Mouse (Mus musculus): ENCODE data around the gene Ntrk2. TPM values are rescaled to one million over a fixed set of nuclear protein-coding genes. Genes with fewer than 3 reads are reported as not detected.
"Not testable (repeated sequence)": the region's sequence is repeated elsewhere in the genome, so short reads cannot be mapped to it uniquely, and the experiment has no call there.

Gene Ntrk2
- polyA plus RNA-seq, 1 experiment from 2014 or later: 6.9 TPM

DNA sequence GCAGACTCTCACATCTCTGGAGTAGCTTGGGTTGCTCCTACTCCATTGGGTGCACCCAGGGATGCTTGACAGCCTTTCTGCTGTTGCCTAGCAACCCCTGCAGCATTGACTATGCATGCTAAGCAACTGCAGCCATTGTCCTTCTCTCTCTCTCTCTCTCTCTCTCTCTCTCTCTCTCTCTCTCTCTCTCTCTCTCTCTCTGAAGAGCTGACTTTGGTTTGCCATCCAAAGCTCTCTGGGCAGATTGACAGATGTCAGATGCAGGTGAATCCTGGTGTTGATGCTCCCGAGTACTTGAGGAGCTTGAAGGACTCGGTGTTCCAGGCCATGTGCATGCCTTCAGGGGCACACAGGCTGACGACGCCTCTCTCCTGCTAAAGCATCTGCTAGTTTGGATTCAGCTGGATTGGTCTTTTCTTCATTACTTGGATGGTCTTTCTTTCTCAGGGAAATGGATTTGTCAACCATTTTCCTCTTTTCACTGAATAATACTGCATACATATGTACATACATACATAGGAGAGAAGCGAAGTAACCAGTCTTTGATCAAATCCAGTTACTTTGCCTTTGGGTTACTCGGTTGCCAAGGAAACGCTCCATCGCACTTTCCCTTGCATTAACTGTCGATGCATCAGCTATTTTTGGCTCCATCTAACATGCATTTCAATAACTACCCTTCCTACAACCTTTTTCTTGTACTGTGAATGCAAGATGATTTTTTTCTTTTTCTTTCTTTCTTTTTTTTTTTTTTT, 234.8 kb downstream of the Ntrk2 start:
- Histone ChIP-seq H3K4me1 (ENCODE audit: insufficient read depth, low read length) (no peaks in the 10 kb centered on the region), H3K9me3 (ENCODE audit: low read length) (no peaks in the 10 kb centered on the region), H3K4me3 (ENCODE audit: low read length) (no peak overlapping the region), H3K27ac (ENCODE audit: low read length) (no peak overlapping the region), H3K9ac (replicated peaks; ENCODE audit: low read length) (no peak overlapping the region), H3K36me3 (ENCODE audit: insufficient read depth, low read length) (no peaks in the 10 kb centered on the region), H3K27me3 (ENCODE audit: insufficient read depth, low read length) (no peaks in the 10 kb centered on the region), H3K4me2 (replicated peaks; ENCODE audit: low read depth, low read length) (no peak overlapping the region)
- WGBS: 60% methylated on average over 9 of the region's 9 CpGs
- no peak for ATAC-seq (ENCODE audit: low FRiP score, low TSS enrichment)

DNA sequence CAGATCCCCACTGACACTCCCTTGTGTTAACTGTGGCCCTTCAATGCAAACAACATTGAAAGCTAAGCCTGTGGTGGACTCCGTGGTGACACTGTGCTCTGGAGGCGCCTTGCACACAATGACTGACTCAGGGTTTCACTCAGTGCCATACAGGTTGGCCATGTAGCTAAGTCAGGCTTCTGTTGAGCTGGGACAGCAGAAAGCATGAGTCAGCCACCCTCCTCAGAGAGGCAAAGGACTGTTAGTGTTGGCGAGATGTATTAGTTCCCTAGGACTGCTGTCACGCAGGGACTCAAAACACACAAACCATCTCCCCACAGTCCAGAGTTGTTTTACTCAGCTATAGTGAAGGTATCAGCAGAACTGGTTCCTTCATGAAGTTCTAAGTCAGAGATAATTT, 245.8 kb downstream of the Ntrk2 start:
- no peaks in the 10 kb centered on the region for H3K36me3 ChIP-seq (ENCODE audit: insufficient read depth, low read length)
- 79% methylated on average over 4 of the region's 4 CpGs for WGBS
- H3K9ac ChIP-seq (replicated peaks; ENCODE audit: low read length): no peak overlapping the region
- no peak overlapping the region for H3K4me2 ChIP-seq (replicated peaks; ENCODE audit: low read depth, low read length)
- H3K27ac ChIP-seq (ENCODE audit: low read length): no peak overlapping the region
- H3K4me1 ChIP-seq (ENCODE audit: insufficient read depth, low read length): no peaks in the 10 kb centered on the region
- no peak overlapping the region for H3K4me3 ChIP-seq (ENCODE audit: low read length)
- no peak for ATAC-seq (ENCODE audit: low FRiP score, low TSS enrichment)
- no peaks in the 10 kb centered on the region for H3K9me3 ChIP-seq (ENCODE audit: low read length)
- H3K27me3 ChIP-seq (ENCODE audit: insufficient read depth, low read length): no peaks in the 10 kb centered on the region

DNA sequence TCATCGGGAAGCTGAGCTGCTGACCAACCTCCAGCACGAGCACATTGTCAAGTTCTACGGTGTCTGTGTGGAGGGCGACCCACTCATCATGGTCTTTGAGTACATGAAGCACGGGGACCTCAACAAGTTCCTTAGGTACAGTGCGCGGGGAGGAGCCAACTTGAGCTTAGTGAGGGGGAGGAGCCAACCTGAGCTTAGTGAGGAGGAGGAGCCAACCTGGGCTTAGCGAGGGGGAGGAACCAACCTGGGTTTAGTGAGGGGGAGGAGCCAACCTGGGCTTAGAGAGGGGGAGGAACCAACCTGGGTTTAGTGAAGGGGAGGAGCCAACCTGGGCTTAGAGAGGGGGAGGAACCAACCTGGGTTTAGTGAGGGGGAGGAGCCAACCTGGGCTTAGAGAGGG, 248.0 kb downstream of the Ntrk2 start:
- H3K9me3 ChIP-seq (ENCODE audit: low read length); H3K4me1 ChIP-seq (ENCODE audit: insufficient read depth, low read length); H3K27me3 ChIP-seq (ENCODE audit: insufficient read depth, low read length); ATAC-seq (ENCODE audit: low FRiP score, low TSS enrichment); H3K27ac ChIP-seq (ENCODE audit: low read length); H3K9ac ChIP-seq (replicated peaks; ENCODE audit: low read length); H3K36me3 ChIP-seq (ENCODE audit: insufficient read depth, low read length); H3K4me3 ChIP-seq (ENCODE audit: low read length); H3K4me2 ChIP-seq (replicated peaks; ENCODE audit: low read depth, low read length): not testable (repeated sequence)
- 91% methylated on average over 8 of the region's 8 CpGs for WGBS

DNA sequence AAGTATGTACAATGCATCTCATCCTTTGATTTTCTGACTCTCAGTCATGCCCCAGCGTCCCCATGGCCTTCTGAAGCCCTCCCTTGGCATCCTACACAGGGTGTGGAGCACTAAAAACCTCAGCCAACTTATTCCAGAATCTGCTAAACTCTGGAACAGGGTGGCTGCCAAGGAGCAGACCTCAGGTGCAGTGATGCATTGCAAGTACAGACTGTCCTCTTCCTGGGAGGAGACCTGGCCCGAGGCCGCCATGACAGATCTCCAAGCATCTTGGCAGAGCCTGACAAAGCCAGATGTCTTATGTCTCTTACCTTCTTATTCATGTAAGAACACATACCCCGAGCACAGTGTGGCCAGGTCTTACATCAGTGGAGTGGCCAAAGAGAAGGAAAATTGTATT, 250.5 kb downstream of the Ntrk2 start:
- Histone ChIP-seq H3K4me1 (ENCODE audit: insufficient read depth, low read length) (no peaks in the 10 kb centered on the region), H3K27ac (ENCODE audit: low read length) (no peak overlapping the region), H3K9ac (replicated peaks; ENCODE audit: low read length) (no peak overlapping the region), H3K4me3 (ENCODE audit: low read length) (no peak overlapping the region), H3K9me3 (ENCODE audit: low read length) (no peaks in the 10 kb centered on the region), H3K36me3 (ENCODE audit: insufficient read depth, low read length) (no peaks in the 10 kb centered on the region), H3K27me3 (ENCODE audit: insufficient read depth, low read length) (no peaks in the 10 kb centered on the region), H3K4me2 (replicated peaks; ENCODE audit: low read depth, low read length) (no peak overlapping the region)
- 71% methylated on average over 4 of the region's 4 CpGs for WGBS
- ATAC-seq (ENCODE audit: low FRiP score, low TSS enrichment): no peak

DNA sequence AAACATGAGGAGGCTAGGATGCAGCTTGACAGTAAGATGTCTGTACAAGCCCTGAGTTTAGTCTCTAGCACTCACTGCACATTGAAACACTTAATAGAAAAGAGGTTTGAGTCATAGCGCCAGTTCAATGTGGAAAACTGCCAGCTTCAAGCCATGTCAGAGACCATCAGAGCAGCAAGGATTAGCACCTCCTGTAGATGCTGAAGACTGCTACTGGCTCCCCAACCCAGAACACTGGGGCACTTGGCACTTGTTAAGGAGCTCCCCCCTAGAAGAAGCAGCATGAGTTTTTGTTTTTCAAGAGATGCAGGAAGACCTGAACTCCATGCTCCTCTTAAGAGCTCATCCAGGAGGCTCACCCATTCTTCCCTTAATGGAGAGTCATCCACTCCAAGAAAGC, 251.5 kb downstream of the Ntrk2 start:
- WGBS: 85% methylated on average over 1 of the region's 1 CpGs
- H3K27me3 ChIP-seq (ENCODE audit: insufficient read depth, low read length): no peaks in the 10 kb centered on the region
- no peak overlapping the region for H3K27ac ChIP-seq (ENCODE audit: low read length)
- no peak for ATAC-seq (ENCODE audit: low FRiP score, low TSS enrichment)
- no peaks in the 10 kb centered on the region for H3K36me3 ChIP-seq (ENCODE audit: insufficient read depth, low read length)
- no peaks in the 10 kb centered on the region for H3K4me1 ChIP-seq (ENCODE audit: insufficient read depth, low read length)
- H3K4me2 ChIP-seq (replicated peaks; ENCODE audit: low read depth, low read length): no peak overlapping the region
- no peak overlapping the region for H3K4me3 ChIP-seq (ENCODE audit: low read length)
- no peak overlapping the region for H3K9ac ChIP-seq (replicated peaks; ENCODE audit: low read length)
- no peaks in the 10 kb centered on the region for H3K9me3 ChIP-seq (ENCODE audit: low read length)

DNA sequence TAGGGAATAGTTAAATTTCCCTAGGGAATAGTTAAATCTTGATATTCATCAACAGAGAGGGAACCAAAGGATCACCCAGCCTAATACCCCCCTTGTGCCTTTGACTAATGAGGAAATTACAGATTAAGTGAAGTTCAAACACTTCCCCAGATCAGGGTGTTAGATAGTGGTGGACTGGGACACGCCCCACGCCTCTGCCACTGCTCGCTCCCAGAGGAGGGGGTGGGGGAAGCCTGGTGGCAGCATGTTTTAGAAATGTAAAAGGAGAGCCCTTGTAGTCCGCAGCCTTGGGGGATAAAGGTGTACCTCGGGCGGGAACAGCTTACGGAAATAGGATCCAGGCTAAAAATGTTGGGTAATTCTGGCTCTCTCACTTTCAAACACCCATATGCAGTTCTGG, 252.7 kb downstream of the Ntrk2 start:
- 17% methylated on average over 7 of the region's 7 CpGs for WGBS
- ATAC-seq (ENCODE audit: low FRiP score, low TSS enrichment): no peak
- H3K9me3 ChIP-seq (ENCODE audit: low read length): no peaks in the 10 kb centered on the region
- no peaks in the 10 kb centered on the region for H3K27me3 ChIP-seq (ENCODE audit: insufficient read depth, low read length)
- no peaks in the 10 kb centered on the region for H3K36me3 ChIP-seq (ENCODE audit: insufficient read depth, low read length)
- no peak overlapping the region for H3K9ac ChIP-seq (replicated peaks; ENCODE audit: low read length)
- H3K4me1 ChIP-seq (ENCODE audit: insufficient read depth, low read length): no peaks in the 10 kb centered on the region
- no peak overlapping the region for H3K4me2 ChIP-seq (replicated peaks; ENCODE audit: low read depth, low read length)
- H3K4me3 ChIP-seq (ENCODE audit: low read length): no peak overlapping the region
- H3K27ac ChIP-seq (ENCODE audit: low read length): no peak overlapping the region

DNA sequence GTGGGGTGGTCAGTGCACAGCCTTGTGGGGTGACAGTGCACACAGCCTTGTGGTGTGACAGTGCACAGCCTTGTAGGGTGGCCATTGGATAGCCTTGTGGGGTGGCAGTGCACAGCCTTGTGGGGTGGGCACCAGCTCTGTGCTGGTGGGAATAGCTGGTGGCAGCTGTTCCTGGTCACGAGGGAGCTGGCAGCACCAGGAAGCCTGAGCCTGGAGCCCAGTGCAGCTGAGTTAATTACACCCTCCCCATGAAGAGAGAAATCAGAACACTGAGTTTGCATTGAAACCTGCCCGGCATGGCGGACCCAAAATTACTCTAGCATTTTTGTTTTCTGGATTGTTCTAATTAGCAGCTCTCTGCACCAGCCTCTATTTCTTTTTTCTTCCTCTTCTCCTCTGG, 259.3 kb downstream of the Ntrk2 start:
- no peaks in the 10 kb centered on the region for H3K27me3 ChIP-seq (ENCODE audit: insufficient read depth, low read length)
- H3K9ac ChIP-seq (replicated peaks; ENCODE audit: low read length): no peak overlapping the region
- H3K4me1 ChIP-seq (ENCODE audit: insufficient read depth, low read length): no peaks in the 10 kb centered on the region
- H3K4me2 ChIP-seq (replicated peaks; ENCODE audit: low read depth, low read length): no peak overlapping the region
- H3K4me3 ChIP-seq (ENCODE audit: low read length): no peak overlapping the region
- H3K27ac ChIP-seq (ENCODE audit: low read length): no peak overlapping the region
- WGBS: 77% methylated on average over 3 of the region's 3 CpGs
- H3K9me3 ChIP-seq (ENCODE audit: low read length): no peaks in the 10 kb centered on the region
- H3K36me3 ChIP-seq (ENCODE audit: insufficient read depth, low read length): no peaks in the 10 kb centered on the region
- no peak for ATAC-seq (ENCODE audit: low FRiP score, low TSS enrichment)

DNA sequence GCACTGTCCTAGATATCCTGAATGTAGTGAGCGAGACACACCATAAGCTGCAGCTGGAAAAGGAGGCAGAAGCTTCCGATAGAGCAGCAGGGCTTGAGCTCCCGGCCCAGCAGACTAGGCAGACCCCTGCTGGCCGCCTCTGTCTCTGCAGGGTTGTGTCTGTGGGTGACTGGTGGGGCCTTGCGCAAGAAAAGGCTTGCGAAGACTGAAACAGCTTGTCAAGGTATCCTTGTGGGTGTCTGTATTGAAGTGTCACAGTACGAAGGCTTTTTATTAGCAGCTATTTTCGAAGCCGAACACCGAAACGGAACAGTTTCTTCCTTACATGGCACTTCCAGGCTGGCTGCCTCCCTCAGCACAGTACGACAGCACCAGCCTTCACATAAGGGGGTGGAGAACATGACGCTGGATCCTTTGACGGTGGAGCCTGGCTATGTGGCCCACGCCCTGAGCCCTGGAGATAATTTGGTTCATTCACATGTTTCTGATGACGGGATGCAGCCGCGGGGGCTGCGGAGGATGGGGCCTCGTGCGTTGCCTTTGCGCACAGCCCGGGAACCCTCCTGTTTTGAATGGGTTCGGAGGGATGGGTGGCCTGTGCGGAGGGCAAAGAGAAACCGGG, 267.4 kb downstream of the Ntrk2 start:
- H3K27ac ChIP-seq (ENCODE audit: low read length): no peak overlapping the region
- H3K4me3 ChIP-seq (ENCODE audit: low read length): no peak overlapping the region
- no peaks in the 10 kb centered on the region for H3K36me3 ChIP-seq (ENCODE audit: insufficient read depth, low read length)
- H3K4me1 ChIP-seq (ENCODE audit: insufficient read depth, low read length): 0 out of 2 replicates have a peak, but pooled peaks cover 3% of the 10 kb centered on the region
- peak overlapping the region; percentile 33 for H3K4me2 ChIP-seq (replicated peaks; ENCODE audit: low read depth, low read length)
- 24% methylated on average over 26 of the region's 26 CpGs for WGBS
- ATAC-seq (ENCODE audit: low FRiP score, low TSS enrichment): peak; percentile 87
- H3K9me3 ChIP-seq (ENCODE audit: low read length): no peaks in the 10 kb centered on the region
- no peak overlapping the region for H3K9ac ChIP-seq (replicated peaks; ENCODE audit: low read length)
- peaks cover 8% of the 10 kb centered on the region for H3K27me3 ChIP-seq (ENCODE audit: insufficient read depth, low read length)

DNA sequence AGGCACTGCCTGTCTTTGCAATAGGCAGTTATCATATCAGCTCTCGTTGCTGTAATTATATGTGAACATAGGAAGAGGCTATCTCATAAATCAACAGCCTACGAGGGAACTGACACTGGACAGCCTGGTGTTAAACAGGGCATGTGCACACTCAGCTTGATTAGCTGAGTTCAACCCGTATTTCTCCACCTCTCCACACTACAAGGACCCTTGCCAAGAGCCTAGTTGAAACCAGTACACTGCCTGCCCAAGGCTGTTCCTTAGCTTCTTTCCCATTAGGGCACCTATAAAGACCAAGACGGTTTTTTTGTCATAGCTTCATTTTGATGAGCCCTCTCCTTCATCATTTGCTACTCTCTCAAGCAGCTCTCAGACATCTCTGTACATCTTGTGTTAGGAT, 270.1 kb downstream of the Ntrk2 start:
- no peak overlapping the region for H3K4me3 ChIP-seq (ENCODE audit: low read length)
- H3K4me1 ChIP-seq (ENCODE audit: insufficient read depth, low read length): 0 out of 2 replicates have a peak, but pooled peaks cover 3% of the 10 kb centered on the region
- H3K36me3 ChIP-seq (ENCODE audit: insufficient read depth, low read length): no peaks in the 10 kb centered on the region
- 47% methylated on average over 4 of the region's 4 CpGs for WGBS
- no peak overlapping the region for H3K9ac ChIP-seq (replicated peaks; ENCODE audit: low read length)
- no peak overlapping the region for H3K4me2 ChIP-seq (replicated peaks; ENCODE audit: low read depth, low read length)
- H3K9me3 ChIP-seq (ENCODE audit: low read length): peaks cover 5% of the 10 kb centered on the region; the same call in 1 of the 2 replicates
- no peak for ATAC-seq (ENCODE audit: low FRiP score, low TSS enrichment)
- H3K27me3 ChIP-seq (ENCODE audit: insufficient read depth, low read length): peaks cover 8% of the 10 kb centered on the region
- no peak overlapping the region for H3K27ac ChIP-seq (ENCODE audit: low read length)

DNA sequence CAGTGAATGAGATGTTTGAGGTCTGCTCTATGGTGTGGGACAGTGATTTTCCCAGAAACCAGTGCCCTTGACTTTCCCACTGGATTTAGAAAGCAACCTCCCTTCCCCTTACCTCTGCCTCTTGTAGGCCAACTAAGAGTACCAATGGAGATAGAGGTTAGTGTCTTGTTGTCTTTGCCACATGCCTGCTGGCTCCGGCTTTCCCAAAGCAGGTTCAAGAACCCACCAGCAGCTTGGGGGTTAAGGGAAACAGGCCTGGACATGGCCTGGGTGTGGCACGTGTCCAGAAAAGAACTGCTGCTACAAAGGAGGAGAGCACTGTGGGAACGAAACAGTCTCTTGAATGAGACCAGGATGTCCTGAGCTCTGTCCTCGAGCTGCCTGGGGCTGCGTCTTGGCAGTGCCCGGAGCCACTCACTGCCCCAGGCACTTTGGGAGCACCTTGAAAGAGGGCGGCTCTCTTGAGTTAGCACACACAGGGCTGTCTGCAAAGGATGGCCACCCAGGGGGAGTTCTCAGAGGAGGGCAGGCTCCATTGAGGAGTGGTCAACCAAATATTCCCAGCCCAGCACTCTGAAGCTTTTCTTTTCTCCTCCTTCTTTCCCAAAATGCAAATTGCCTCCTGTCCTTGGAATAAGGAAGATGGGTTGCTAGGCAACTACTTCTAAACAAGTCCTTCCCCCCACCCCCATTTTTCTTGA, 273.5 kb downstream of the Ntrk2 start:
- Histone ChIP-seq H3K4me2 (replicated peaks; ENCODE audit: low read depth, low read length) (no peak overlapping the region), H3K27ac (ENCODE audit: low read length) (no peak overlapping the region), H3K4me3 (ENCODE audit: low read length) (no peak overlapping the region), H3K4me1 (ENCODE audit: insufficient read depth, low read length) (no peaks in the 10 kb centered on the region), H3K27me3 (ENCODE audit: insufficient read depth, low read length) (peaks cover under 1% of the 10 kb centered on the region; the same call in 1 of the 2 replicates), H3K9ac (replicated peaks; ENCODE audit: low read length) (no peak overlapping the region), H3K36me3 (ENCODE audit: insufficient read depth, low read length) (no peaks in the 10 kb centered on the region), H3K9me3 (ENCODE audit: low read length) (peaks cover 5% of the 10 kb centered on the region; the same call in 1 of the 2 replicates)
- 72% methylated on average over 7 of the region's 7 CpGs for WGBS
- no peak for ATAC-seq (ENCODE audit: low FRiP score, low TSS enrichment)

Data from kidney, embryonic 16.5 days (tissue).